Mouse (Mus musculus) brain, adult 2 months (tissue): ENCODE measurements at regions not wholly inside any gene's neighbourhood (a gene's known extent, or its start where the extent isn't known, plus 50 kb on each side); places are given as distances from the start of the nearest gene placed in this dataset.

Experiments
- DNase-seq: peaks from one replicate; pipeline ENCODE4 v3.0.0; 2011; ENCODE audit warnings: low read depth, low spot score

DNA sequence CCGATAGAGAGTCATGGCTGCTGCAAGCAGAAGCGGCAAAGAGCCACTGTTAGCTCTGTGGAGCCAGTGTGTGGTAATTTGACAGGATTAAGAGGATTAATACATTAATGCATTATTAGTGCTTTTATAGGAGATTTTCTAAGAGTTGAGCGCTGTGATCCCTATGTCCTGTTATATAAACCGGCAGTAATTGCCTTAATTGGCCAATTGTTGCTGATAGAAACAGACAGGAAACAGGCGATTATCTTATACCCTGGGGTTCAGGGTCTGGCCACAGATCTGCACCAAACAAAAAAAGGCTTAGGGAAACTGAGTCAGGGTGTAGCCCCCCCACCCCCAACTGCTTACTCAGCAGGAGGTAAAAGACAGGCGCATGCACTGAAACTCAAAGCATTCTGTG, 436.7 kb downstream of the Cdk5rap2 start:
- DNase-seq = no peak

DNA sequence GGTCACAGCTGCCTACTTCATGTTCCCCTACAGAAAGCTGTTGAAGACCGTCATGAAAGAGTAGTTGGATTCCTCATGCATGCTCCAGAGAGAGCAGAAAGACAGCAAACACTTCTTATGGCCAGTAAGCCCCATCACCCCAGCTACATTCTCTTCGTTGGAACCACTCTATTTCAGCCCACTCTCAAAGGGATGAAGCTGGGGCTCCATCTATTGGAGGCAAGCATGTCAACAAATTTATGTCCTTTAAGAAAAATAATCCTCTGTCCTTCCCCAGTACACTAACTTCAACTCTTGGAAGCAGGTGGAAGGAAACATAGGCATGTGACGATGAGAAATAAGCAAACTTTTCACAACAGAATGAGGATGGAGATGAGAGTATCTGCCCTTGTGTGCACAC, 438.5 kb downstream of the Cdk5rap2 start:
- peak; percentile 39 for DNase-seq

DNA sequence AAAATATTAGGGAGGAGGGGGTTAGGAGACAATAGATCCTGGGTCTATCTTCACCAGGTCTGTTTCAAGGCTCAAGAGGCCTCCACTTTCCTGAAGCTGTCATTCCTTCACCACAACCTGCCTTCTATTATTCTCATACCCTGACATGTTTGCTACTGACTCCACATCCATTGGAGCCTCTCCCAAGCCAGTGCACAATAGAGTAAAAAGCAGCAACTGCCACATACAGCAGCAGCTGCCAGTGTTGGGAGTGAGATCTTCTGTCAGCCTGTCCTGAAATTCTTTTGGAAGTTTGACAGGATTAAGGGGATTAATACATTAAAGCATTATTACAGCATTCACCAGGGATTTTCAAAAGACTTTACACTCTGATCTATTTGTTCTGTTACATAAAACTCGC, 441.8 kb downstream of the Cdk5rap2 start:
- DNase-seq = no peak
